Mouse (Mus musculus): ENCODE measurements around the gene Rubcnl.

The Rubcnl gene

DNA sequence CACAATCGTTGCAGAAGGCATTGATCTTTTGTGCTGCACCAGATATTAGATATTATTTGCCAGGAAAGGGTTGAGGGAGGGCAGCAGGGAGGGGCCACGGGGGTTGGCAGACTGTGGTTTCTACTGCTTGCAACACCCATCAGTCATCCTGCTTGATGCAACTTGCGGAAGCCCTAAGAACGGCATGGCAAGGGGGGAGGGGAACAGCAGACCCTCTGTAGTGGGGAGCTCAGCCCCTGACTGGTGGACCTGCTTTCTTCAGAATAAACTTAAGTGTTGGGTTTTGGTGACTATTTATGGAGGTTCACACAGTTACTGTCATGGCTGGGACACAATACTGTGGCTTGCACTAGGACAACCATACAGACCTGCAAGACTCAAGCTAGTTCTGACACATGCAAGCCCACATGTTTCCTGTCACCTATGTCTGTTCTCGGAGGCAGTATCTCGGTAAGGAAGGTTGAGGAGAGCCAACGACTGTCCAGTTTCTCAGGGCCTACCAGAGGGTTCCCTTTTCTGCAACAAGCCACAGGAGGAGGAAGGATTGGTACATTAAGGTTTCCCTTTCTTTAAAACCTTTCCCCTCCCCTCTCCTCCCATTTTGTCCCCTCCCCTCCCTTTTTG, 53.6 kb downstream of the Rubcnl start:
- DNase-seq (ENCODE audit: low read depth, low spot score): no peak

DNA sequence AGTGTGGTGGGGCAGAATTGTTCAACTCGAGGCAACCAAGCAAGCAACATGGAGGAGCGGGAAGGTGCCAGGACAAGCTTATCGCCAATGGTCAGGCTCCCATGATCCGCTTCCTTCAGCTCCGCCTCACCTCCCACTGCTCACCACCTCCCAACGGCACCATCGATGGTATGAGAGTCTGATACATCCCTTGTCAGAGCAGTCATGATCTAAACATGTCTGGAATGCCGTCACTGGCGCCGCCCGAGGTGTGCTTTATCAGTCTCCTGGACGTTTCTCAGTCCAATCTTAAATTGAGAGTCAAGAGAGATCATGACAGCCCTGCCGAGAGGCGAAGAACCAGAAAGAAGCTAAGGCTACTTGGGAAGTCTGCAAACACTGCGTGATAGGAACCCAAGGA, 55.3 kb downstream of the Rubcnl start:
- no peak for DNase-seq (ENCODE audit: low read depth, low spot score)

DNA sequence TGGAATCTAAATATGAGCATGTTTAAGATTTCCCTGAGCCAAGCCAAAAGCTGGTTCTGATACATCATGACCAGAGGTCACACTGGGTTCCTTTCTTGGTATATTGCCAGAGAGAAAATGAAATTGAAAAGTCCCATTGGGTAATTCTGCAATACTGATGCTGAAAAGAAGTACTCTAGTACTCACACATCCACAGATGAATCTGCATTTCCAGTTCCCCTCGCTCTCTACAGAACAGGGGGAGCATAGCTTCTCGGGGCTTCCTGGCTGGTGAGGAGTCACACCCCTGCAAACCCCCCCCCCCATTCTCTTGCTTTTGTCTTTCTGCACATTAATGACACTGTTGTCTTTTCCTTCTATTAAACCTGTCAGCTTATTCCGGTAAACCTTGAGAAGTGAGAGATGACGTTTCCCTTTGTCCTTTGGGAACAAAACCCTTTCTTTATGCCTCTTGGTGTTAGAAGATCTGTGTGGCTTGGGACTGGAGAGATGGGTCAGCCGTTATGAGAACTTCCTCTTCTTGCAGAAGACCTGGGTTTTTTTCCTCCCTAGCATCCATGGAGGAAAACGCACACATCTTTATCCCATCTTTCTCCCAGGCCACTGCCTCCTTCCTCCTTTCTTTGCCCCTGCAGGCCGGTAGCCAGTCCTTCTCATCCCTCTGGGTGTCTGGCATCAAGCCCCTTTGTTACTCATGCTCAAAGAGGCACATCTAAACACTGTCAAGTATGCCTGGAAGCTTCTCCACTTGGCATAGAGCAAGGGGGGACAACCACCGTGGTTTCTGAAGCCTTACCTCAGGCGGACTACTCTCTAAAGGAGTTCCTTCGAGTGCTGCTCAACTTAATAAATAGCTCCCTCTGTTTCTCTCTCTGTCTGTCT, 59.7 kb downstream of the Rubcnl start:
- no peak for DNase-seq (ENCODE audit: low read depth, low spot score)

DNA sequence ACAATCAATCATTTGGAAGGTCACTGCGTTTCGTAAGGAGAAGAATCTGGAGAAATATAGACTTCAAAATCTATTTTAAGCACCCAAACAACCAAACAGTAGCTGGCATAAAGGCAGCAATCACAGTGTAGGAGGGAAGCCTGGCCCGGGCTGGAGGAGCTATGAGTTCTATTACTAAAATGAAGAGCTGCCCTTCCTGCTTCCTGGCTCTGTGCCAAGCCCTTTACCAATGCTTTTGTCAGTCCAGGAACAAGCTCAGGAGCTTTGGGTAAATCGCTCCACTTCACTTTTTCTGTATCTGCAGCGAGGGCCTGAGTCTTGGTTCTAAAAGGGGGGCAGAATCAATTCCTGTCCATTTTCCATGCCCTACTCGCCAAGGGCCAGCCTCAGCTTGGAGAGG, 62.1 kb downstream of the Rubcnl start:
- no peak for DNase-seq (ENCODE audit: low read depth, low spot score)

Measured in skeletal muscle tissue, adult 2 months (tissue).